In genomic region chr4:98793486-98793885, GRCm38 (mm10) we compare ENCODE assay signal across 28 mouse cellular contexts. TPM values are rescaled to one million over a fixed set of nuclear protein-coding genes. Genes with fewer than 3 reads are reported as not detected.
DNase-seq lines count a peak whose midpoint lies in the region; ATAC-seq and TF ChIP-seq lines count a peak whose summit lies in the region.
"Had no signal": no experiment of that assay in that cellular context is flagged by ENCODE, and none has a peak within 500 bp of the region (broad histone marks: within the 10 kb centered on the region; RNA-seq: fewer than 3 reads in every experiment).

No protein-coding gene starts in this region.

- TF ChIP-seq CTCF in E14TG2a.4 (conservative IDR thresholded peaks at IDR 0.05; ENCODE audit: low read length), result no peak

- peak overlapping the region; percentile 29 for H3K4me3 ChIP-seq in E14TG2a.4 (replicated peaks; ENCODE audit: low read length)
- no peak overlapping the region for H3K4me3 ChIP-seq in hindbrain, embryonic 16.5 days (ENCODE audit: low read length)
- H3K4me3 ChIP-seq: embryonic facial prominence, embryonic 10.5 days; embryonic facial prominence, embryonic 12.5 days; forebrain, embryonic 13.5 days; forebrain, embryonic 15.5 days had no signal

- 91% methylated on average over 9 of the region's 9 CpGs for WGBS in hindbrain, embryonic 16.5 days

- peaks cover 7% of the 10 kb centered on the region; the same call in 1 of the 2 replicates for H3K36me3 ChIP-seq in E14TG2a.4 (ENCODE audit: insufficient read depth, low read length)
- H3K36me3 ChIP-seq in hindbrain, embryonic 16.5 days (ENCODE audit: control insufficient read depth, insufficient read depth, low read length), result no peaks in the 10 kb centered on the region
- H3K36me3 ChIP-seq: embryonic facial prominence, embryonic 10.5 days; embryonic facial prominence, embryonic 12.5 days; forebrain, embryonic 15.5 days had no signal

- H3K27ac ChIP-seq in hindbrain, embryonic 16.5 days (ENCODE audit: low read depth, low read length), result no peak overlapping the region
- H3K27ac ChIP-seq: embryonic facial prominence, embryonic 10.5 days; embryonic facial prominence, embryonic 12.5 days; forebrain, embryonic 13.5 days; forebrain, embryonic 15.5 days had no signal

- H3K9ac ChIP-seq in hindbrain, embryonic 16.5 days (ENCODE audit: low read depth, low read length), result no peak overlapping the region
- H3K9ac ChIP-seq: embryonic facial prominence, embryonic 12.5 days; forebrain, embryonic 13.5 days; forebrain, embryonic 15.5 days; forebrain, postnatal 0 days had no signal

- no peaks in the 10 kb centered on the region for H3K27me3 ChIP-seq in E14TG2a.4 (ENCODE audit: insufficient read depth, low read length)
- no peaks in the 10 kb centered on the region for H3K27me3 ChIP-seq in hindbrain, embryonic 16.5 days (replicated peaks; ENCODE audit: control insufficient read depth, insufficient read depth, low read length)
- H3K27me3 ChIP-seq: CH12.LX; embryonic facial prominence, embryonic 12.5 days; forebrain, embryonic 13.5 days; forebrain, embryonic 15.5 days; Patski had no signal

- no peaks in the 10 kb centered on the region for H3K9me3 ChIP-seq in E14TG2a.4 (ENCODE audit: low read length)
- H3K9me3 ChIP-seq in hindbrain, embryonic 16.5 days (ENCODE audit: control insufficient read depth, low read length), result no peaks in the 10 kb centered on the region
- H3K9me3 ChIP-seq: embryonic facial prominence, embryonic 10.5 days; embryonic facial prominence, embryonic 12.5 days; forebrain, embryonic 13.5 days; forebrain, embryonic 15.5 days had no signal

- ATAC-seq in hindbrain, embryonic 16.5 days, result no peak
- ATAC-seq: CD4-positive, CD25-positive, alpha-beta regulatory T cell, adult 4 months; forebrain, embryonic 13.5 days; forebrain, embryonic 15.5 days; forebrain, postnatal 0 days; Patski had no signal

- peak; percentile 8 for DNase-seq in 3T3-L1 (ENCODE audit: low read depth, low spot score)
- DNase-seq in R1 (ENCODE audit: low read depth, low spot score), result peak; percentile 62
- DNase-seq in adrenal gland, postnatal 36 days, result no peak
- no peak for DNase-seq in right cerebral cortex, adult 2 months (ENCODE audit: low spot score in 2 of 2)
- no peak for DNase-seq in heart, adult 9 months (ENCODE audit: low spot score in 2 of 2)
- DNase-seq: adrenal gland, adult 2 months; adrenal gland, postnatal 10 days; adrenal gland, postnatal 25 days; B cell, adult 2 months; cerebellum, adult 11-12 months; cerebellum, adult 2 months; cerebellum, adult 9-10 months; cerebellum, postnatal 10 days; cerebellum, postnatal 25 days; forebrain, postnatal 0 days had no signal

- H3K4me2 ChIP-seq in hindbrain, embryonic 16.5 days (ENCODE audit: low read length), result no peak overlapping the region
- H3K4me2 ChIP-seq: embryonic facial prominence, embryonic 12.5 days; forebrain, embryonic 13.5 days; forebrain, embryonic 15.5 days had no signal

- peaks cover 63% of the 10 kb centered on the region for H3K4me1 ChIP-seq in E14TG2a.4 (replicated peaks; ENCODE audit: low read depth, low read length)
- peaks cover 22% of the 10 kb centered on the region for H3K4me1 ChIP-seq in hindbrain, embryonic 16.5 days (ENCODE audit: control insufficient read depth, insufficient read depth, low read depth, low read length)

RNA-seq across cellular contexts. Expression of gene Kank4, which starts 23.9 kb away (rescaled TPM):
- 0.55 and 0.61 TPM in 2 replicates for polyA plus RNA-seq in hindbrain, embryonic 16.5 days (2015; fragmentation: Nextera tagmentation; extraction: Ambion mirVana)
- total RNA-seq in adrenal gland, postnatal 36 days (2021), result 1 to 10 TPM; 2.4 to 3.3 TPM
- total RNA-seq: CH12.LX, MEL had no signal
- polyA plus RNA-seq: CD4-positive, CD25-positive, alpha-beta regulatory T cell, adult 4 months; Patski had no signal

RNA-seq across cellular contexts. Expression of gene I0C0044D17Rik, which starts 30.2 kb away (rescaled TPM):
- not detected in 2 replicates for polyA plus RNA-seq in hindbrain, embryonic 16.5 days (2015; fragmentation: Nextera tagmentation; extraction: Ambion mirVana)
- total RNA-seq in adrenal gland, postnatal 36 days (2021), result not detected
- total RNA-seq: adrenal gland, adult 2 months; adrenal gland, postnatal 10 days; adrenal gland, postnatal 25 days; CH12.LX; forebrain, postnatal 0 days; MEL had no signal
- polyA plus RNA-seq: adrenal gland, adult 2 months; CD4-positive, CD25-positive, alpha-beta regulatory T cell, adult 4 months; cerebellum, adult 2 months; cortical plate, adult 2 months; embryonic facial prominence, embryonic 10.5 days; embryonic facial prominence, embryonic 12.5 days; embryonic facial prominence, embryonic 14.5 days; forebrain, embryonic 11.5 days; forebrain, embryonic 13.5 days; forebrain, embryonic 15.5 days; forebrain, postnatal 0 days; Patski had no signal

Comparison
In these comparisons a context has a peak if more than half of its experiments do, and no peak if none do; other contexts are left out.
1. DNase-seq: peak in 3T3-L1 (single experiment) and R1 (single experiment); none in adrenal gland, postnatal 36 days (0 of 2), right cerebral cortex, adult 2 months (0 of 2) and heart, adult 9 months (0 of 2).